Mouse (Mus musculus) heart, embryonic 16.5 days (tissue): ENCODE measurements around the gene Arhgap24. TPM values are rescaled to one million over a fixed set of nuclear protein-coding genes. Genes with fewer than 3 reads are reported as not detected.
A peak's percentile ranks its signal among the peaks of the same experiment; 100 is the strongest.

Experiments used
- ATAC-seq: fragments of 200-750 bp; cut with Nextera tagmentation; replicated peaks from 2 replicates; pipeline ENCODE4 v1.8.0; 2017; ENCODE audit warnings: moderate number of reproducible peaks; ENCODE audit not compliant: insufficient read depth, low FRiP score; ENCODE audit errors: extremely low read depth
- H3K27ac ChIP-seq: fragments of 300-500 bp; sonication (generic); 2 replicates; pipeline ENCODE4 v1.5.1; 2014; ENCODE audit warnings: mild to moderate bottlenecking, low read length, control low read depth, moderate library complexity
- H3K27me3 ChIP-seq: fragments of 300-500 bp; sonication (generic); 2 replicates; pipeline ENCODE4 v1.6.1; 2014; ENCODE audit warnings: low read length, mixed read lengths; ENCODE audit not compliant: control insufficient read depth, insufficient read depth
- H3K36me3 ChIP-seq: fragments of 300-500 bp; sonication (generic); 2 replicates; pipeline ENCODE4 v1.6.1; 2014; ENCODE audit not compliant: control insufficient read depth, insufficient read depth
- H3K4me1 ChIP-seq: fragments of 300-500 bp; sonication (generic); 2 replicates; pipeline ENCODE4 v1.6.1; 2014; ENCODE audit warnings: low read length, mixed read lengths; ENCODE audit not compliant: control insufficient read depth, insufficient read depth
- H3K4me2 ChIP-seq: fragments of 300-500 bp; sonication (generic); 2 replicates; pipeline ENCODE4 v1.6.1; 2014; ENCODE audit warnings: low read depth, mild to moderate bottlenecking, control low read depth, low read length
- H3K4me3 ChIP-seq: fragments of 300-500 bp; sonication (generic); 2 replicates; pipeline ENCODE4 v1.5.1; 2014; ENCODE audit warnings: mild to moderate bottlenecking, control low read depth, low read length
- H3K9ac ChIP-seq: fragments of 300-500 bp; sonication (generic); 2 replicates; pipeline ENCODE4 v1.6.1; 2014; ENCODE audit warnings: low read length, control low read depth
- H3K9me3 ChIP-seq: fragments of 300-500 bp; sonication (generic); replicated peaks from 2 replicates; pipeline ENCODE4 v1.6.1; 2016; ENCODE audit warnings: low read length; ENCODE audit not compliant: control insufficient read depth
- WGBS: fragments of 180-500 bp; shearing (Covaris S2); extraction: QIAGEN DNeasy Blood & Tissue Kit; methylation state at CpG from one replicate; pipeline ENCODE4 v1.1.7; 2014; 5-methylcytosine and 5-hydroxymethylcytosine counted together
- polyA plus RNA-seq: library from polyadenylated mRNA; unstranded; fragments of >200 nt; fragmentation: Nextera tagmentation; extraction: Ambion mirVana; gene quantifications from 2 replicates; pipeline ENCODE4 v1.2.1, GENCODE M21; 2015

Arhgap24 gene
- 17.1 and 18.2 TPM in 2 replicates for polyA plus RNA-seq

- Histone ChIP-seq H3K9me3 (no peaks in the 10 kb centered on the region), H3K27me3 (no peaks in the 10 kb centered on the region), H3K4me3 (peak within 1 kb of the TSS; percentile 69), H3K4me2 (peak within 1 kb of the TSS; percentile 96), H3K27ac (peak within 1 kb of the TSS; percentile 68), H3K4me1 (peaks cover 5% of the 10 kb centered on the region; the same call in 1 of the 2 replicates), H3K36me3 (no peaks in the 10 kb centered on the region), H3K9ac (peak within 1 kb of the TSS; percentile 74)
- ATAC-seq, result peak; percentile 92
- WGBS, result under 1% methylated on average over 44 of the region's 44 CpGs
Observed at GRCm38 (mm10) chr5:102481215-102482211, at the start of gene Arhgap24. Gene Arhgap24 (plus strand): TSS chr5:102481391.

- ATAC-seq, result no peak
- Histone ChIP-seq H3K27ac (no peak overlapping the region), H3K36me3 (no peaks in the 10 kb centered on the region), H3K9me3 (no peaks in the 10 kb centered on the region), H3K27me3 (no peaks in the 10 kb centered on the region), H3K4me2 (no peak overlapping the region), H3K4me3 (no peak overlapping the region), H3K9ac (no peak overlapping the region), H3K4me1 (no peaks in the 10 kb centered on the region)
- 54% methylated on average over 4 of the region's 4 CpGs for WGBS
Observed at GRCm38 (mm10) chr5:102434182-102434581, 47.0 kb upstream of the Arhgap24 start.

GRCm38 (mm10) chr5:102436581-102436980 is 44.6 kb upstream of the Arhgap24 start:
- no peak overlapping the region for H3K4me3 ChIP-seq
- no peaks in the 10 kb centered on the region for H3K27me3 ChIP-seq
- no peaks in the 10 kb centered on the region for H3K9me3 ChIP-seq
- no peaks in the 10 kb centered on the region for H3K4me1 ChIP-seq
- 78% methylated on average over 8 of the region's 8 CpGs for WGBS
- H3K27ac ChIP-seq, result no peak overlapping the region
- H3K9ac ChIP-seq, result no peak overlapping the region
- no peaks in the 10 kb centered on the region for H3K36me3 ChIP-seq
- H3K4me2 ChIP-seq, result no peak overlapping the region
- ATAC-seq, result no peak

GRCm38 (mm10) chr5:102439119-102439877 is 41.9 kb upstream of the Arhgap24 start:
- H3K4me1 ChIP-seq, result no peaks in the 10 kb centered on the region
- H3K4me3 ChIP-seq, result no peak overlapping the region
- no peak for ATAC-seq
- H3K36me3 ChIP-seq, result no peaks in the 10 kb centered on the region
- H3K9me3 ChIP-seq, result no peaks in the 10 kb centered on the region
- no peak overlapping the region for H3K9ac ChIP-seq
- 75% methylated on average over 9 of the region's 9 CpGs for WGBS
- no peaks in the 10 kb centered on the region for H3K27me3 ChIP-seq
- H3K4me2 ChIP-seq, result no peak overlapping the region
- H3K27ac ChIP-seq, result no peak overlapping the region

GRCm38 (mm10) chr5:102447436-102447835 is 33.8 kb upstream of the Arhgap24 start:
- H3K4me3 ChIP-seq, result no peak overlapping the region
- H3K36me3 ChIP-seq, result no peaks in the 10 kb centered on the region
- H3K9ac ChIP-seq, result no peak overlapping the region
- H3K9me3 ChIP-seq, result no peaks in the 10 kb centered on the region
- H3K27ac ChIP-seq, result no peak overlapping the region
- ATAC-seq, result no peak
- H3K4me2 ChIP-seq, result no peak overlapping the region
- H3K27me3 ChIP-seq, result no peaks in the 10 kb centered on the region
- H3K4me1 ChIP-seq, result no peaks in the 10 kb centered on the region
- 85% methylated on average over 9 of the region's 9 CpGs for WGBS

- ATAC-seq, result no peak
- Histone ChIP-seq H3K36me3 (no peaks in the 10 kb centered on the region), H3K9ac (no peak overlapping the region), H3K27ac (no peak overlapping the region), H3K9me3 (no peaks in the 10 kb centered on the region), H3K27me3 (no peaks in the 10 kb centered on the region), H3K4me2 (no peak overlapping the region), H3K4me3 (no peak overlapping the region), H3K4me1 (no peaks in the 10 kb centered on the region)
- 78% methylated on average over 2 of the region's 2 CpGs for whole genome bisulfite sequencing
Observed at GRCm38 (mm10) chr5:102450897-102451296, 30.3 kb upstream of the Arhgap24 start.

- Histone ChIP-seq H3K36me3 (no peaks in the 10 kb centered on the region), H3K4me2 (no peak overlapping the region), H3K4me3 (no peak overlapping the region), H3K27me3 (no peaks in the 10 kb centered on the region), H3K4me1 (no peaks in the 10 kb centered on the region), H3K9ac (no peak overlapping the region), H3K27ac (no peak overlapping the region), H3K9me3 (no peaks in the 10 kb centered on the region)
- 79% methylated on average over 7 of the region's 7 CpGs for WGBS
- no peak for ATAC-seq
Observed at GRCm38 (mm10) chr5:102452079-102452797, 29.0 kb upstream of the Arhgap24 start.

- no peaks in the 10 kb centered on the region for H3K4me1 ChIP-seq
- no peak for ATAC-seq
- no peaks in the 10 kb centered on the region for H3K9me3 ChIP-seq
- H3K27me3 ChIP-seq, result no peaks in the 10 kb centered on the region
- H3K36me3 ChIP-seq, result no peaks in the 10 kb centered on the region
- 92% methylated on average over 2 of the region's 2 CpGs for WGBS
- no peak overlapping the region for H3K9ac ChIP-seq
- H3K4me3 ChIP-seq, result no peak overlapping the region
- H3K27ac ChIP-seq, result no peak overlapping the region
- no peak overlapping the region for H3K4me2 ChIP-seq
Observed at GRCm38 (mm10) chr5:102453324-102453723, 27.9 kb upstream of the Arhgap24 start.
